Mouse (Mus musculus) layer of hippocampus, adult 9-10 months (tissue): ENCODE results near the gene Osbpl3.

ENCODE experiments used
- DNase-seq: peaks from one replicate; pipeline ENCODE4 v3.0.0; 2022; ENCODE audit warnings: low spot score

The Osbpl3 gene

DNA sequence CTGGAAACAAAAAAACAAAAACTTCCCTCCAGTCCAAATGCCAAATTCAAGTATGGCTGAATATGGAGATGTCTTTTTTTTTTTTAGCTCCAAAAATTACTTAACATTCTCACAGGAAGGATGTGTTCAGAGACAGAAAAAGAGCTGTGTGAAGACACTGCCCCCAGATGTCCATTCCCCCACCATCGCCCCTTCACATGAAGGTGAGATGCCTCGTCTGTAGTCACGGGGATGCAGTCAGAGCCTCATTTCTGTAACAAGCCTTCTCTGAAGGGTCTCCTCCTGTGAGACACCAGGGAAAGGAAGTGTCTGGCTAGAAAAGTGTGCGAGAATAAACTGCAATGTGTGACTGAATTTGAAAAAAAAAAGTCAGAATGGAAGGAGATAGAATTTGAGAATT is 53.1 kb downstream of the Osbpl3 start:
- DNase-seq: no peak

DNA sequence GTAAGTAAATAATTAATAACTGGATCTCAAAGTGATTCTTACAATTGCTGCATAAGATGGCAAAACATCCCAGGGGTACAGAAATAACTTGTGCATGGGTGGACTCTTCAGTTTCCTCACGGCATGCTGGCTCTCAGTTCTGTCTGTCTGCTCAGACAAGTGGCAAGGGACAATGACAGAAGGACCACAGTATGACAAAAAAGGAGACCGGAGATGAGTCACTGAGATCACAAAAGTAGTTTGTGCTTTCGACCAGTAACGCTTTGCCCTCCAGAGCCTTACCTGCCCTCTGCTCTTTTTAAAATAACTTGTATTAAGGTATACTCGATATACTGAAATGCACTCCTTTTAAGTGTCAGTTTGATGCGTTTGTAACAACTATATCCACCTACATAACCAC is 55.8 kb downstream of the Osbpl3 start:
- DNase-seq: no peak

DNA sequence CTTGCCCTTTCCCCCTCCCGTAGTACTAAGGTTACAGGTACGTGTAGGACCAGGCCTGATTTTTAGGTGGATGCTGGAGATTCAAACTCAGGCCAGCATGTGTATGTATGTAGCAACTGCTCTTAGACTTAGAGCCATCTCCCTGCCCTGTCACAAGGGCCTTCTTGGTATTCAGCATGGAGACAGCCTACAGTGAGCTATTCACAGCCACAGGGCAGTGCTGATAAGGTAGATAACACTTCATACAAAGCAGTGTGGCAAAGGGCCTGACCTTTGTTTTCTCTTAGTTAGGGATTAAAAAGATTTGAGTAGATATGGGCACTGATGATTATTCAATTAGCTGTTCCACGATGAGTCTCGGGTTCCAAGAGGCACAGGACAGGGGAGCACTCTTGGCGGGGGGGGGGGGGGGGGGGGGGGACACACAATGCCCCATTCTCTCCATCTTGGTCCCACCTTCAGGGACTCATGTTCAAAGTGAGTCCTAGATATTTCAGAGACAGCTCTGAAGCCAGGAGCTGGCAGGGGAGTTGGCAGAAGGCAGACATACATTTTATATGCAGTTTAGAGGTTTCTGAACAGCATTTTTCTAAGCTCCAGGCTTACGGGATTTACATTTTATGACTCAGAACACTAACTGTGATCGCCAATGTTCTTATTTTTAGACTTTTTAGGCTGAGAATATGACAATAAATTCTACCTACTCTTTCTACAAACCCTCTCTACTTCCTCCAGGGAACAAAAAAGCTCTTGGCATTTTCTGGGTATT is 56.4 kb downstream of the Osbpl3 start:
- DNase-seq: no peak

DNA sequence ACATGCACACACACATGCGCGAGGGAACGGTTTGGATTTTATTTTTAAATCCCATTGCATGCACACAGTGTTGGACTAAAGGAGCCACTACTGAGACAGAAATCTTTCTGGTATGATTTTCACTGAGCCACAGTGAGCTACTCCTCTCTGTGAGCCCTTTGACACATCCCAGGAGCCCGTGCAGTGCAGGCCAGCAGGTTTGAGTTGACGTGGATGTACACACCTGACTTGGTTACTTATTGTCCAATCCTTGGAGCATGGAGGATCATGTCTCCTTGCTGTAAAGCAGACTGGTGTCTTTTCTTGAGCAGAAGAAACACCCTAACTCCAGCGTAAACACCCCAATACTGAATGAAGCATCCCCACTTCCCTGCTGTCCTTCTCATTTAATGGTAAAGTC is 57.7 kb downstream of the Osbpl3 start:
- DNase-seq: no peak

DNA sequence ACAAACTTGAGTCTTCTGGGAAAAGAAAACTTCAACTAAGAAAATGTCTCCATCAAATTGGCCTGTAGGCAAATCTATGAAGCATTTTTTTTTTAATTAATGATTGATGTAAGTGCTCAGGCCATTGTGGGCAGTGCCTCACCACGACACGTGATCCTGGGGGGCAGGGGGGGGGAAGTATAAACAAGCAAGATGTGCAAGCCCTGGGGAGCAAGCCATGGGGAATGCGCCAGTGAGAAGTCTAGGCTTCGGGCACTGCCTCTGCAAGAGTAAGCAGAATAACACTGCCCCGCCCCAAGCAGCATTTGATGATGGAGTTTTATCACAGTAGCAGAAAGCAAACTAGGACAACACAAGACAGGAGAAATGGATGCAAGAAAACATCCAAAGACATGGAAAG is 58.9 kb downstream of the Osbpl3 start:
- DNase-seq: no peak

DNA sequence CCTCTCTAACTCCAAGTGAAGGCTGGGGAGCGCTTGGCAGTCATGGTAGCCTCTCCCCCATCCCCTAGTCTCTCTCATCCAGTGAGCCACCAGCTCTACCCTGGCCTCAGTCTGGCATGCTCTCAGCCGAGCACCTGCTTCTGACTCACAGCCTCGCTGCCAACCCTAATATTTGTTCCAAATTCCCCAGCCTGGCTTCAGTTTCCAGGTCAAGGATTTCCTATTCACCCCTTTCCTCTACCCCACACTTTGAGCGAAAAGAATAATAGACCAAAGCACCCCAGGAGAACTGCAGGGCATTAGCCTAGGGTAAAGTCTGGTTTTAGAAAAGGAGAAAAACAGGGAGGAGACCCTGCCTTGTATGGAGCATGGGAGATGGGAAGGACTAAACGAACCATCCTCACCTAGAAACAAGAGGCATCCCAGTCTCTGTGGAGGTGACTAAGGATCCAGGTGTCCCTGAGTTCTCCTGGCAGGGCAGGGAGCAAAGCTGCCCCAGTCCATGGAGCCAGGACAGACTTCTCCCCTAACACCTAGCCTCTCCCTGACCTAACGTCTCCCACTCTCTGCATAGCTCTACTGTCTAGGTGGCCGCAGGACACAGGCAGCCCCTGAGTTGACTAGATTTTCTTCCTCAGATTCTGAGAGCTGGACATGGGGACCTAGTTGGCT is 60.2 kb downstream of the Osbpl3 start:
- DNase-seq: no peak

DNA sequence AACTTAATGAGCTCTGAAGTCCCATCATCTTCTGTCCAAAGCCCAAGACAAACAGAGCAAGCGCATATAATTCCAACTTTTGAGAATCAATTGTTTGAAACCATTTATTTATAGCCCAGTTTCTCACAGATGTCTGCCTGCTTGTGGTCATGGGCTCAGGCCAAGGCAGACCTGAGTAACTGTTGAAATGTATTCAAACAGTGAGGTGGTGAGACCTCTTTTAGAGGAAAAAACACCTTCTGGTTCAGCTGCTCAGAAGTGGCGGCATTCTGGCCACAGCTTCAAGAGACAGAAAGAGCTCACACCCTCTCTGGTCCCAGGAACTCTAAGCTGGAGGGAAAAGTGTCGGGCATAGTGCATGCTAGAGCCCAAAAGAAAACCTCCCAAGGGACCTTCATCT is 61.6 kb downstream of the Osbpl3 start:
- DNase-seq: no peak

DNA sequence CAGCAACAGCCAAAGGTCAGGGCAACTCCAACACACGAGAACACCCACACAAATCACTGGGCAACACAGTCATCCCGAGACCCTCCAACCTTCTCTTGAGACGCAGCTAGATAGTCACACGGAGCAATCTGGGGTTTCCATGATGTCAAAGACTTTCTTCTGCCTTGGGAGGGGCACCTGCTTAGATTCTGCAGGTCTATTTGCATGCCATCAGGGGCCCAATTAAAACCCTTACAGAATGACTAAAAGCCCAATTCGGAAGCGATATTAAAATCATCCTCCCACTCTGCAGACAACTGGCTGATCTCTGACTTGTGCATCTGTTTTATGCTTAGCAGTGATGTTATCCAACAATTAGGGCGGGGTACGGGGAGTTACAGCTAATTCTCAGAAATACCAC is 62.0 kb downstream of the Osbpl3 start:
- DNase-seq: no peak

DNA sequence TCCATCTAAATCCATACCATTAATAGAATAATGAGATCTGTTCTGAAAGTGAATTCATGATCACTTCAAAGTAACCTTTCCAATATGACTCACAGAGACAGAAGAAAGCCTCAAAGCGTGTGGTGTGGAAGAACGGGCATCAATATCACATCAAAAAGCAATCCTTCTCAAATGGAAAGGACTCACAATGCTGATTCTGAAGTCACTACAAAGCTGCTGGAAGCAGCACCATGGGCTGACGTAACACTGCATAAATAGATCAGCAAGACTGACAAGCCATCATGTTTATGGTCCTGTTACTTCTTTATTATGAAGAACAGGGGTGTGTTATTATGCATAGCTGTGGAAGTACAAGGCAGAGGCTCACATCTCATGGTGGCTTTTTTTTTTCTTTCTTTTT is 64.0 kb downstream of the Osbpl3 start:
- no peak for DNase-seq

DNA sequence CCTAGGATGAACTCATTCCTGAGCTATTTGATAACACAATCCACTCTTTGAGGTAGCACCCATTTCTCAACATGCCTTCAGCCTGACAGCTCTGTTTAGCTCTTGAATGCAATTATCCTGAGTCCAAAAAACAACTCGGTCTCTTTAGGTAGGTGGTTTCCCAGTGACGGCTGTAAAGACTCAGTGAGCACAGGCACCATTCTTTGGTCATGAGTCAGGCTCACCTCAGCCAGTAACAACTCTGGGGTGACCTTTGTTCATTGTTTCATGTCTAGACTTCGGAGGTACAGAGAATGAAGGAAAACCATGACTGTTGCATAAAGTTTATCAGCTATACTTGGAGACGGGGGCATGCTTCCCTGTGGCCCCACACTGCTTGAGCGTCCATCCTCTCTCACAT is 65.7 kb downstream of the Osbpl3 start:
- no peak for DNase-seq

DNA sequence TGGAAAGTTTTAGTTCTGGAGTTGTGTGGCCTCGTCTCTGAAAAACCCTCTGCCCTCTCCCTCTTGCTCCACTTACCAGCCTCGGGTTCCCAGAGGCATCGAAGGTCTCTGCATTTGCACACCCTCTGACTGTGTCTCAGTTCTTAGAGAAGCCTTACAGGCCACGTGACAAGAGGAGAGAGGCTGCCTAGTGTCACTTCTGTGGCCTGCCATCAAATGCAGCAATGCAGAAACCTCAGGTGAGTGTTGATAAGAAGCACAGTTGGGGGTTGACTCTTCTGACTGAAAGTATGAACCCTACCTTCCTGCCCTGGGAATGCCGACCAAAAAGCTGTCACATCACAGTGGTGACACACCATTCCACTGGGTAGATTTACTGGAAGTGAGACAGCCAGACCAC is 68.4 kb downstream of the Osbpl3 start:
- no peak for DNase-seq

DNA sequence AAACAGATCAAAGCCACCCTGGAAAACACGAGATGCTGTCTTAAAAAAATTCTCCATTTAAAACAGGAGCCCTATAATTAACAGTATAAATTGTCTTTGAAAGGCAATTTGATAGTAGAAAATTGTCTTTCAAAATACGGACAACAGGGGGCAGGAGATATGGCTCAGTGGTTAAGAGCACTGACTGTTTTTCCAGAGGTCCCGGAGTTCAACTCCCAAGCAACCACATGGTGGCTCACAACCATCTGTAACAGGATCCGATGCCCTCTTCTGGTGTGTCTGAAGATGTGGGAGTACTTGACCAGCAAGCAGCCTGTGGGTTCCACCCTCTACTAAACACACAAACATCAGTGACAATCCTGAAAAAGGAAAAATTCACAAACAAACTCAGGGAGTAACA is 69.5 kb downstream of the Osbpl3 start:
- DNase-seq: no peak

DNA sequence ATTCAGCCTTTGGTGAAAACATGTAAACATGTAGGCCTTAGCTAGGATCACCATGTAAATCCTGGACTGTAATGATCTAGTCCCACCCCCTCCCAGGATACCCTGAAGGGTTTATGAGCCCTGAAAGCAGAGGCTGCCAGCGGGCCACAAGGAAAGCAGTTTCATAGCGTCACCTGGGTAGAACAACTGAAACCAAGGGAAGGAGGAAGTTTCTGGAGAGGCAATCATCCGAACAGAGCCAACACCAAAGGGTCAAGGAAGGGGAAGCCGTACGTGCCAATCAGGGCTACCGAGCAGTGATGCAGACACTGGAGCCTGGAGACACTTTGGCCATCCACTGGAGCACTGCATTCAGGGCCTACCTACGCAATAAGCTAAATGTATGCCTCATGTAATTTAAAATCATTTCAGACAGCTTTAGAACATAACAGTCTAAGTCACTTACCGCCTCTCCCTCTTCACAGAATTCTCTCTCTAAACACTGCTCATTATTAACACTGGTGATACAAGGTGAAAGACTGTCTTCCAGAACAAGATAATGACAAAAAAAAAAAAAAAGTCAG is 70.5 kb downstream of the Osbpl3 start:
- DNase-seq: no peak

DNA sequence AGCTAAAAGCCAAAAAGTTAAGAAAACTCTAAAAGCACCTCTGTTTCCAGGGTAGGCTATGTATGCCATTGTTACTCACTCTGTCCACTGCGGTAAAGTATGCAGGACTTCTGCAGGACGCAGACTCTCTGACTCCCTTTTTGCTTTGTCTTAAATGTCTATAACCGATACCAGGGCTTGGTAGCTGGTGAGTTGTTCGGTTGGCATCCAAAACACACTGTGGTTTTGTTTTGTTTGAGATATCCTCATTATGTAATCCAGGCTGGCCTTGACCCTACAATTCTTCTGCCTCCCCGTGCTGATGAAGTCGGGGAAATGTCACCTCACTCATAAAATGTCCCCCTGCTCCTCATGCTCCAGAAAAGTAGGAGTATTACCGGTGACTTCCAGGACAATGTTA is 73.3 kb downstream of the Osbpl3 start:
- no peak for DNase-seq

DNA sequence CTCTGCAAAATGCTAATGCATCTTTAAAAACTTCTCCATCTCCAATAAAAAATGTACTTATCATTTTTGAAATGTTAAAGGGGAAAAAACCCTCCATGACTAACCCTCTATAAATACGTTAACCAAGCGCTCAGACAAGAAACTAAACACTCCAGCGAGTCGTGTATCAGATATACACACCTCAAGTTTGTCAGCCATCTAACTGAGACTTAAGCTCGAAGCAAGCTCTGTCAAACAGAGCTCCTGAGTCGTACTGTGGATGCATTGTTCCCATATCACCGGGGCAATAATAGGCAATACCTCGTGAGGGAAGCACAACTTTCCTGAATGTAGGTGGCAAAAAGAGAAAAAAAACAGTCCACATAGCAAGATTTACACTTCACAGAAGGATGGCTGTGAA is 73.8 kb downstream of the Osbpl3 start:
- no peak for DNase-seq

DNA sequence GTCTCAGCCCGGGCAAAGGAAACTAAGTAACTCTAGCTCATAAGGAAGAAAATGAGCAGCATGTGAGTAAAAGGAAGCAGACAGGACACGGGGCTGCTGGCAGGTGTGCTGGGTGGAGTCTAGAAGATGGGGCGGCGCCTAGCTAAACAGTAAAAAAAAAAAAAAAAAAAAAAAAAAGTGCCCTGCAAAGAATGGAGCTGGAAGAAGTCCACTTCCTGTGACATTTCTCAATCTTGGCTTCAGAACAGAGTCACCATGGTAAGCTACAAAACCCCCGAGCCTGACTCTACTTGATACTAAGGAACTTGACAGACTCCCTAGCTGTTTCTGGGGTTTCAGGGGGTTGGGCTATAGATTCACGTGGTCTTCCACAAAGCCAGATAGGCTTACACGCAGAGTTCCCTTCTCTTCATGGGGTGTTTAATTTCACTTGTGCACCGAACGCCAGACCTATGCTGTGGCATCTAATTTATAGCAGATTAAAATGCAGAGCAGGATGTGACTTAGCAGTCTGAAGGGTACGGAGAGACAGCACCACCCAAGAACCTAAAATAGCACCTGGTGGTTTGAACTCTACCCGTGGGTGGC is 74.4 kb downstream of the Osbpl3 start:
- DNase-seq: no peak

DNA sequence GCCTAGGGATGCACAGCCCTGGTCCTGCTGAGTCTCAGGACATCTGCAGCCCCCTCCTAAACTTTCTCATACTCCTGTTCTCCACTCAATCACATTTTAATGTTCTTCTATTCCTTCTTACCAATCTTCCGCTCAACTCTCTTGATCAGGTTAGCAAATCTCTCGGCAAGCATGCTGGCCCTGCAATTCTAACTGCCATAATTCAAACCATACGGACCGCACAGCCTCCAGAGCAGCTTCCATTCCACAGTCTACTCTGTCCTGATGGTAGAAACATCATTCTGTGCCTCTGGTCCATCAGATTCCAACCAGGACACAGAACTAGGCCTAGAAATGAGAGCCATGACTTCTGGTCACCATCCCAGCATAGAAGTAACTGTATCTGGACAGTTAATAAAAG is 76.3 kb downstream of the Osbpl3 start:
- DNase-seq: no peak

DNA sequence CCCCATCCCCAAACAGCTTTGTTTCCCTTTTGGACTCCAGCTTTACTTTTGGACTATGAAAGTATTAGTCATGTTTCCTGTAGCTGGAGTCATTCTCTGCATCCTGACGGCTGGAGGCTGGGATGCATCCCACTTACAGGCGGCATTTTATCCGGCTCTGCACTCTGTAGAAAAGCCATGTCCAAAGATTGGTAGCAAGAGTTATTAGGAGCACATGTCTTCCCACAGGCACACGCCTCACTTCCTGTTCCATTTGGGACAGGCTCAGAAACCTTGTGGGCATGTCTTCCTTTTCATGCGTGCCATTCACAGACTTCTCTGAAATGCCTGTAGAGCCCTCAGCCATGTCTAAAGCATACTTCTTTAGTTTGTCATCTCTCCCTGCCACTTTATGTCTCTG is 76.9 kb downstream of the Osbpl3 start:
- DNase-seq: no peak

DNA sequence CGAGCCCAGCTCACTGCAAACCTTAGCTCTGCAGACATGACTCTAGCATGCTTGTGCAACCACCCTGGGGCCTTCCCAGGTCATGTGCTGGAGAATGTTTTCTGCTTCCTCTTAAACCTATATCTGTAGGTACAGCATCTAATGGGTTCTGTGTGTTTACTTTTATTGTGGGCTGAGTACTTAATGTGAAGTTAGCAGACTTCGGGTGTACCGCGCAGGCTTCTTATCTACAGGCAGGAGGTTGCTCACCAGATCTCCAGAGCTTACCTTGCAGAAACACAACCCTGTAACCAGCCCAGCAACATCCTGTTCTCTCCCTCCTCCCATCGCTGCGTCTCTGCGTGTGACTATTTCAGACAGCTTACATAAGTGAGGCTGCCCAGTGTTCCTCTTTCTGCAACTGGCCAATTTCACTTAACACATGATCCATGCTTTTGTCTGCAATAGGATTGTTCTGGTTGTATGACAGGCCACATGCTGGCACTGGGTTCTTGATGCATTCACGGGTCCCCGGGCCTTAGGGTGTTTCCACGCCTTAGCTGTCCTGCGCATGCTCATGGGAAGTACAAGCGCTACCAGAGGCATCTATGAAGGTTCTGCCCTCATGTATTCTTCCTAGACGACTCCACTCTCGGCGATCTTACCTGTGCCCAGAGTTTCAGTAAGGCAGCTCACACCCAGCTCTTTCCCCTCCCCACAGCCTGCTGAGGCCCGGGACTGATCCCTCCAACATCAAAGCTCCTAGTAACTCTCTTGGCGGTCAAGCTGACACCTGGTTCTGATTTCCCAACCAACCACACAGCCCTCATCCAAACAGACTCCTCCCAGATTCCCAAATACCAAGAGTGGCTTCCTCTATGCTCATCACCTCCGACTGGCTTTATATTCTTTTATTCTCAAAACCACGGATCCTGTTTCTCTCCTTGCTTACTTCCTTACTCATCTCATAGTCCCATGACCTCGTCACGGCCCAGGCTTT is 78.0 kb downstream of the Osbpl3 start:
- peak; percentile 38 for DNase-seq

DNA sequence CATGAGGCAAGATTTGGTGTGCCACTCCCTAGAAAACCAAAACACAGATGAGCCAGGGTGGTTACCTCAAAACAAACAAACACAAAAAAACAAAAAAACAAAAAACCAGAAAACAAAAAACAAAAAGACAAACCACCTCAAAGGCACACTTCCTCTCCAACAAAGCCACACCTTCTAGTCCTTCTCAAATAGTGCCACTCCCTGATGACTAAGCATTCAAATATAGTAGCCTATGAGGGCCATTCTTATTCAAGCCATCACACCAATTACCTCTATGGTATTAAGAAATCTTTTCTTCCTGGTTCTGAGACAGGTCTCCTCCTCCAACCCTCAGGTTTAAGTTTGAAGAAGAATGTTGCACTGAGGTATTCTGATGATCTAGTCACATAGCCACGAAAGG is 79.3 kb downstream of the Osbpl3 start:
- DNase-seq: no peak

DNA sequence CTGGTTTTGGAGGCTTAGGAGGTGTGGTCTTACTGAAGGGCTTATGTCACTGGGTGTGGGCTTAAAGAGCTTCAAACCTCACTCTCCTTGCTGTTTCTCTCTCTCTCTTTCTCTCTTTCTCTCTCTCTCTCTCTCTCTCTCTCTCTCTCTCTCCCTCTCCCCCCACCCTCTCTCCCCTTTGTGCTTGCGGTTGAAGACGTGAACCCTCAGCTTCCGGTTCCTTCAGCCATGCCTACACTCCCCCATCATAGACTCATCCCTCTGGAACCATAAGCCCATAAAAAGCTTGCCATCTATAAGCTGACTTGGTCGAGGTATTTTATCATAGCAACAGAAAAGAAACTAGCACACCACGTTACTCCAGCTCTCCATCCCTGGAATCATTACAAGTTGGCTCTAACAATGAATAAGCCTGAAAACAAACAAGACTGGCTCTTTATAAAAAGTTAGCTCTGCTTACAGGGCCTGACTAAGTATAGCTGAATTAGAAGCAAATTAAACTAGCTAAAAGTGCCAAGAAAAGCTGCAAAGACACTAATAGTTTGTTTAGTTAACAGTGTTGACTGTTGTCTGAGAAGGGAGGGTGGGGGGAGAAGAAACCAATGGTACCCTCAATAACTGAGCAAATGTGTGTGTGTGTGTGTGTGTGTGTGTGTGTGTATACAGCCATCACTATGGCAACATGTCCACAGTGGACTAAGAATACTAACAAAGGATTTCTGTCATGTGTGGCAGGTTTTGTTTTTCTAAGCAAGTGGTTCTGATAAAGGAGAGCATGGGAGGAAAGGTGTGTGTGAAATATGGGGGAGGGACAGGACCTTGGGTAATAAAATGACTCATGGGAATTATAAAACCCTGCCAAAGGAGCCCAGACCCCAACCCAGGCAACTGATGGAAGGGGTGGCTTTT is 83.2 kb downstream of the Osbpl3 start:
- DNase-seq: no peak
